Mouse (Mus musculus): Measurements from ENCODE around the gene Ndrg3.
"Not testable (repeated sequence)": the region's sequence is repeated elsewhere in the genome, so short reads cannot be mapped to it uniquely, and the experiment has no call there.

Gene Ndrg3

DNA sequence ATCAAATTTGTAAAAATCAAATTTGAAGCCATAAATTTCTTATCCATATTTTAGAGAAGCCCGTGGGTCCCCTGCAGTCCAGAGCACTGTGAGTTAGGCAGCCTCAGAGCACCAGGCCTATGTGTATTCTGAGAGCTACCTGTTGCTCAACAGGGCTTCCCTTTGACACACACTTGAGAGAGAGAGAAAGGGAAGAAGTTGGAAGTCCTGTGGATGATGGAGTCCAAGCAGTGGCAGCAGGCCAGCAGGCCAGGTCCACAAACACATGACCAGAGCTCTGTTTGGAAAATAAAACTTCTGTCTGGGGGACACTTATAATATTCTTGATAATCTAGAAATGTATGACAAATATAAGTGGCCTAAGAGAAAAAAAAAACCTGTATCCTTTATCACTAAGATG lies 58.4 kb downstream of the Ndrg3 start:
- DNase-seq: no peak

DNA sequence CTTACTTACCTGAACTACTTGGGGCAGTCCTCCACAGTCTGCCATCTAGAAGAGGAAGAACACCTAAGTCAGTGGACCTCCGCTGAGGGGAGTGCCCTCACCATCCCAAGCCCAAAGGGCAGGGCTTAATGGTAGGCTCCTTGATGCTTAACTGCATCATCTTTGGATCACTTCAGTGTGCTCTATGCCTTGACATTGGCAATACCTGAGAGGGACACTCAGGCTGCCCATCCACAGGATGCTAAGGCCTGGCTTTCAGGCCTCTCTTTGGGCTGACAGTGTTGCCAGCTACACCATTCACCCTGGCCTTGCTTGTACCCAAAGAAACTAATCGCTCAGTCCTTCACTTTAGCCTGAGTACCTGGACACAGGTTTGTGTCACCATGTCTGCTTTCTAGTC lies 60.4 kb downstream of the Ndrg3 start:
- no peak for DNase-seq

DNA sequence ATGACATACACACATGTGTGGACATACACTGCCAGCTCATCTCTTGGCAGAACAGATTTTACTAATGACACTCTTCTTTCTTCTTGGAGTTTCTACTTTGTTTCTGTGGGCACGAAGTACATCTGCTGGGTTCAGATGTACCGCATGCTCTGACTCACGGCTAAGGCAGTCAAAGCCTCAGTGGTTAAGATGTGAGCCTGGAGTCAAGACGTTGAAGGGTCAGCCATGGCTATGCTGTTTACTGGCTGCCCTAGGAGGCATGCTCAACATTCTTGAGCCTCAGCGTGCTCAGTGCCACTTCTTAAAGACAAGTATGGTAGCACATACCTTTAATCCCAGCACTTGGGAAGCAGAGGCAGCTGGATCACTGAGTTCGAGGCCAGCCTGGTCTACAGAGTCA lies 61.3 kb downstream of the Ndrg3 start:
- no peak for DNase-seq

DNA sequence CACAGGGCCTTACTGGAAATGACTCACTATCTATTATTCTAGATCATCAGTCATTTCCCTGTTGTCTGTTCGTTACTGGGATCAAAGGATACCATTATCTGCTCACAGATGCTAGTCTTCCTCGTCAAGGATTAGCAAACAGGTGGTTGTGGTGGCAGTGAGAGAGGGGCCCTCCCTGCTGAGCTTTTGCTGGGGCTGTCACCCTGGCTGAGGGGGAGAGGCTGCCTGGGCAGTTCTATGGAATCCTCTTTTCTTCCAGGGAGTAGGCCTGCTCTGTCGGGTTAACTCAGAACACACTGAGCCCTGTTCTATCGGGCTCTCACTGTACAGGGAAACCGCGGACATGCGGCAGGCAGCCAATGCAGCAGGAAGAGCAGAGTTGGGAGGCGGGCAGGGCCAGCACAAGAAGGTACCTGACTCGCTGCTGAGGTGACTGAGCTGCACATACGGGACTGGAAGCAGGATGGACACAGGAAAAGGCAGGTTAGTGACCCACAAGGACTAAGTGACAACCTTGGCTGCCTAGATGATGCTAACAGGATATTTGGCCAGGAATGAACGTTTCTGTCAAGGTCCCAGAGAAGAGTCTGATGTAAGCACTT lies 62.2 kb downstream of the Ndrg3 start:
- no peak for DNase-seq

DNA sequence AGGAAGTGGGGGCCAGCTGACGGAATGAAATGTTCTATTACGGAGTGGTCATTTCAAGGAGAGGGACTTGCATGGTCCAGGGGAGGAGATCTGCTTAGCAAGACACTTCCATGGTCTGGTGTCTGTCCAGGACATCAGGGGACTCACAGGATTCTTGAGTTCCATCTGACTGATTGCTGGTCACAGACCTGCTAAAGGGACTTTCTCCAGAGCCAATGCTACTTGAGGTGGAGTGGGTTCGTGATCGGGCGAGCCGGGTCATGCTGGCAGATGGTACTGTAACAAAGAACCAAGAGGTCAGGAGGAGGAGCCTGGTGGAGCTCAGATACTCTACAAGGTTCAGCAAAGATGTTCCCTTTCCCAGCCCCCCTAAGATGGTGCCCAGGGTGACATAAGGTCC lies 63.2 kb downstream of the Ndrg3 start:
- no peak for DNase-seq

DNA sequence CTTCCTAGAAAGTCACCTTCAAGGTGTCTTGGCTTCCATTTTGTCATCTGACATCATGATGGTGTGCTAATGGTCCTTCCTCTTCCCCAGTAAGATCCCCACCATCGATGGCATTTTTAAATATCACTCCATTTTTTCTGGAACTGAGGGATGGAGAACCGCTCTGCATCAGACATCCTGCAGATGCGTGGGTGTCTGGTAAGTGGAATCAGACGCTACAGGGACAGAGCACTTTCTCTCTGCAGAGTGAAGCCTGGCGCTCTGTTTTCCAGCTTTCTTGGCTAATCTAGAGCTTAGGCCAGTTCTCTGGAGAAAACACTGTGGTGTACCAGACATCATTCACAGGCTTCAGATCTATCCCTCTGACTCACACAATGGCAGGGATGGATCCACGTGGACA lies 64.2 kb downstream of the Ndrg3 start:
- no peak for DNase-seq

DNA sequence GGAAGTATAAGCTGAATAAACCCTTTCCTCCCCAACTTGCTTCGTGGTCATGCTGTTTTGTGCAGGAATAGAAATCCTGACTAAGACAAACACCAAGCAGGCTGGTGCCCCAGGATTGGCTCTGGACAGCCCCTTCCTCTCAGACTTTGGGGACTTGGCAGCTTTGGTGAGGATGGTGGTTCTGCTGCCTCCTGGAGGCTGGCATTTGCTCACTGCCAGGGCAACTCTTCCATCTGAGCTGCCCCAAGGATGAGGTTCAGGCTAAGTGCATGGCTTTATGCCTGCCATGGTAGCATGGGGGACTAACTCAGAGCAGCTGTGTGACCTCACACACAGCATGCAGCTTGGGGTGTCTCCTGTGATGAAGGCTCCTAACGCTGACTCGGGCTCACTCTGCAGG lies 66.2 kb downstream of the Ndrg3 start:
- not testable (repeated sequence) for DNase-seq

DNA sequence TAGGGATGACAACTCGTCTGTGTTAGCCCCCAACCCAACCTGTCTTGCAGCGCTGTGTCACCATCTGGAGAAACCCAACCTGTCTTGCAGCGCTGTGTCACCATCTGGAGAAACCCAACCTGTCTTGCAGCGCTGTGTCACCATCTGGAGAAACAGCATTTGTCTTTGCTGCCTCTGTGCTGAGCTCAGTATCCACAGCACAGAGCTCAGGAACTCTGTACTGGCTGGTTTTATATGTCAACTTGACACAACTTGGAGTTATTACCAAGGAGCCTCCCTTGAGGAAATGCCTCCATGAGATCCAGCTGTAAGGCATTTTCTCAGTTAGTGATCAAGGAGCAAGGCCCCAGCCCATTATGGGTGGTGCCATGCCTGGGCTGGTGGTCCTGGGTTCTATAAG lies 66.8 kb downstream of the Ndrg3 start:
- not testable (repeated sequence) for DNase-seq

DNA sequence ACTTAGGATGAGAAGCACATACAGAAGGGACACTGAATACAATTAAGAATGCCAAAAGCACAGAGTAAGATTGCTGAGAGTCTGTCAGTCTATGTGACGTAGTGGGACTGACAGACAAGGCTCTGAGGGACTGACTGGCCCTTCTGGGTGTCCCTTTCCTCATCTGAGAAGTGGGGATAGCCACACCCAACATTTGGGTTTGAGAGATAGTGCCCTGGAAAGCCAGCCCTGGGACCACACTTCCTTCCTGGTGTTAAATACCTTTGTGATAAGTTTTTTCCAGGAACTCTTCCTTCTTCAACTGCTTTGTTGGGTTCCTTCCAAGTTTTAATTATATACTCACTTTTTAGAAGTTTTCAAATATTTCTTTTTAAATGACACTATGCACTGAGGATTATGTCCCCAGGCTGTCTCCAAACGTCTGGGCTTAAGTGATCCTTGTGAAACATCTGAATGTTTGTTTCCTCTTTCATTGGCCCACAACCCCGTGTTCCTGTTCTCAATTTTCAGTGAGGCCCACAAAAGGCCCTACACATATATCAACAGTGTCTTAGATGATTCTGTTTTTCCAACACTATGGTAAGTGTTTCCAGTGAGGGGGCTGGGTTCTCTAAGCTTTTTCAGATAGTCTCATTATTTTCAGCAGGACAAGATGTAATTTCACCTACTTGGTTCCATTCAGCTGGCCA lies 67.5 kb downstream of the Ndrg3 start:
- DNase-seq: no peak

DNA sequence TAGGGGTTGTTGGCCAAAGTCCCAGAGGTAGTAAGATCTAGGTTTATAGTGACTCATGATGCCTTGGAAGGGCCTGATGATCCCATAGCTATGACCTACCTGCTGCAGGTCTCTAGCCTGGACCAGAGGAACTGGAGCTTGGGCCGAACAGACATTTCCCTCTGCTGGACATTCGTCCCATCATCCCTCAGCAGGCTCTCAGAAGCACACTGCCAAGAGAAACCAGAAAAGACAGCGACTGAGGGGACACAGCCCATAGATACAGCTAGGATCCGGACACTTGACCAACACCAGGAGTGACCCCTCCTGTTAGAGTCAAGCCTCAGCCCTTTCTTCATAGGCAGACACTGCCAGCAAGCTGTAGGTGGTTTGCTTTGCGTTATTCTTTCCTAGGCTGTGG lies 68.8 kb downstream of the Ndrg3 start:
- DNase-seq: no peak

DNA sequence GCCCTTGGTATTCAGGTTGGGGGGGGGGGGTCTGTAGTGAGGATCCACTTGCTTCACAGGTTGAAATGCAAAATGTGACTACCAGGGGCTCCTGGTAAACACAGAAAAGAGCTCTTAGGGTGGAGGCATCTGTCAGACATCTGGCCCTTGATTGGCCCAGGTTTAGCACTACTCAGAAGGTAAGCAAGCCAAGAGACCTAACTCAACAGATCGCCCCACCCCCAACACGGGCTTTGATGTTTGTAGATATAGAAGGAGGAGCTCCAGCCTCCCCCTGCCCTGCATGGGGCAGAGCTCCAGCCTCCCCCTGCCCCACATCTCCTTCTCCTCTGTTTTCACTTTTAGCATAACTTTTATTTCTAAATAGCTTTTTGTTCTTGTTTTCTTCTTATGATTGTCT lies 72.1 kb downstream of the Ndrg3 start:
- DNase-seq: no peak

DNA sequence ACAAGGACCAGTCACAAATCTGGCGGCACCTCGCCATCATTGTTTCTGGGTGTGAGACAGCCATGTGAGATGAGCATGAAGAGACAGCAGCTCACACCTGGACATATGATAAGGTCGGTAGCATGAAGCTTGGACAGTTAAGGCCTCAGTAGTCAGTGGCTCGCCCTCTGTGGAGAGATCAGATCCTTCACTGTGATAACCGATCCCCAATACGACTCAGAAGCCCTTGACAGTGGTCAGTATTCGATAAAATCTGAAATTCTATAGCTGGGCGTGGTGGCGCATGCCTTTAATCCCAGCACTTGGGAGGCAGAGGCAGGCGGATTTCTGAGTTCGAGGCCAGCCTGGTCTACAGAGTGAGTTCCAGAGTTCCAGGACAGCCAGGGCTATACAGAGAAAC lies 72.7 kb downstream of the Ndrg3 start:
- not testable (repeated sequence) for DNase-seq

DNA sequence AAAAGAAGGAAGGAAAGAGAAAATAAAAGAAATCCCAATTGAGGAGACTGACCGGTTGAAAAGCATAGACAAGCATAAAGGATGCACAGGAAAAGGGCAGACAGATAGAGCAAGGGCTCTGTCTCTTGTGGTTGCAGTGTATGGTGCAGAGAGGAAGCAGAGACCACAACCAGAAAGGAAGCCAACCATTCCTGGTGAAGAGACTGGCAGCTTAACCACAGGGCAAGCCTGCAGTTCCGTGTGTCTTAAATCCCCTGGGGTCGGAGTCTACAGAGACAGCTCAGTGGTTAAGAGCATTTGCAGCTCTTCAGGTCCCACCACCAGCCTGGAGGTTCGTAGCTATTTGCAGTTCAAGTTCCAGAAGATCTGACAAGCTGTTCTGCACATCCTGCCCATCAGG lies 73.3 kb downstream of the Ndrg3 start:
- peak; percentile 4 to 16 for DNase-seq

DNA sequence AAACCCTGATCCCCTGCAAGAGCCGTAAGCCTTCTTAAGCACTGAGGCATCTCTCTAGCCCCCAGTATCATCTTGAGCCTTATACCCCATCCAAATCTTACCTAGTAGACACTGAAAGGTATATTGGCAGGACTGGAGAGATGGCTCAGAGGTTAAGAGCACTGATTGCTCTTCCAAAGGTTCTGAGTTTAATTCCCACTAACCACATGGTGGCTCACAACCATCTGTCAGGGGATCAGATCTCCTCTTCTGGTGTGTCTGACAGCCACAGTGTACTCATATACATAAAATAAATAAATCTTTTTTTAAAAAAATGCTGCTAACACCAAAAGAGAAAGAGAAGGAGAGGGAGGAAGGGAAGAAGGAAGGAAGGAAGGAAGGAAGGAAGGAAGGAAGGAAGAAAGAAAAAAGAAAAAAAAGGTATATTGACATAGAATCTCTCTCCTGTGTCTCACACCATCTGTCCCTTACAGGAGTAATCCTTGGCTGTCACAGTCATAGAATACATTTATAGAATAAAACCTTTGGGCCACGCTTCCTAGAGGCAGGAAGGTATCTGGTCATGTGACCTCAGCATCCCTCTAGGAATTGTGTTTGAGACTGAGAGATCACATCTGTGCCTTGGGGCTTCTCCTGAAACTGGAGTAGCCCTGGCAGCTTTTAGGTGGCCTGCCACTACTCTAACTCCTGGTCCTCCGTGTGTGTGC lies 75.3 kb downstream of the Ndrg3 start:
- DNase-seq: no peak

DNA sequence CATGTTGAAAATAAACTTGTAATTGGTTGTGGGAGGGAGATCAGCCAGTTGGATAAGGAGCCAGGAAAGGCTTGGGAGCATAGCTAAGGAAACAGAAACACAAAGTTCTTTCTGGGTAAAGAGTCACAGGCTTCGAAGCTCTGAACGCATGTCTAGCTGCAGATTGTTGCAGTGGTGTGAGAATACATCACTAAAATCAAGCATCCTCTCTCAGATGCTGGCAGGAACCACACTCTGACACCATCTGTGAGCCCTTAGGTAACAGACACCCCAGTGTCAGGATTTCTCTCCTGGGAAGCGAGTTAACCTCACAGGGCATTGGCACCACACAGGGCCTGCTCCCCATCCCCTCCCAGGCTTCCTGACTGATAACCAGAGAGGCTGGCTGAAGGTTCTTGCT lies 76.3 kb downstream of the Ndrg3 start:
- no peak for DNase-seq

DNA sequence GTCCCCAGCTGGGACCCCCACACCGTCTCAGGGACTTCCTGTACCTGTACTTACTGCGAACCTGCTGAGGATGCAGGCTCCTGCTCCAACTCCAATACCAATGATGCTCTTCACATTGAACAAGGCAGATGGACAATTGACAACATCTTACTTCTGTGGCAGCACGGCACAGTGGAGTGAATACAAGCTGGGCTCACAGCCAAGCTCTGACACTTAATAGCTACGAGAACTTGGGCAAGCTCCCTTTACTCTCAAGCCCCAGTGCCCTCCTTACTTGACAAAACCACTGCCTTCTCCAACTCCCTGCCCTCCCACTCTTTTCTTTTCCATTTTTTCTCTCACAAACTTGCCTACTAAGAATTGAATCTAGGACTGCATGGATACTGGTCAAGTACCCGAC lies 78.7 kb downstream of the Ndrg3 start:
- DNase-seq: no peak

DNA sequence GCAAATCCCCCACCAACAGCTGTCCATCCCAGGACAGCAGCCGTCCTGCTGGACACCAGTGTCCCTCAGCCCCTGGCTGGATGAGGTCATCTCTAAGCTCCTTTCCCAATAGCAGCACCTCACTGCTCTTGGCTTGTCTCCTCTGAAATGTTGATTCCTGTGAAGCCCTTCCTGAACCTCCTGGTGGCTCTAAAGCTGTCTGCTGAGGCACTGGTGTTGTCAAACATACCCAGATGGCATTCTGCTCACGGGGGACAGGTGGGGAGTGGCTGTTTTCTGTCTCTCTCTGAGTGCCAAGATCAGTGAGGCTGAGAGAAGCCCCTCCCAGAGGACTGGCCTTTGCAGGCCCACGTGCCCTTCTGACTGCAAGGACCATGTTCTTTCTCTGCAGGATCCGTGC lies 85.9 kb downstream of the Ndrg3 start:
- DNase-seq: not testable (repeated sequence)

DNA sequence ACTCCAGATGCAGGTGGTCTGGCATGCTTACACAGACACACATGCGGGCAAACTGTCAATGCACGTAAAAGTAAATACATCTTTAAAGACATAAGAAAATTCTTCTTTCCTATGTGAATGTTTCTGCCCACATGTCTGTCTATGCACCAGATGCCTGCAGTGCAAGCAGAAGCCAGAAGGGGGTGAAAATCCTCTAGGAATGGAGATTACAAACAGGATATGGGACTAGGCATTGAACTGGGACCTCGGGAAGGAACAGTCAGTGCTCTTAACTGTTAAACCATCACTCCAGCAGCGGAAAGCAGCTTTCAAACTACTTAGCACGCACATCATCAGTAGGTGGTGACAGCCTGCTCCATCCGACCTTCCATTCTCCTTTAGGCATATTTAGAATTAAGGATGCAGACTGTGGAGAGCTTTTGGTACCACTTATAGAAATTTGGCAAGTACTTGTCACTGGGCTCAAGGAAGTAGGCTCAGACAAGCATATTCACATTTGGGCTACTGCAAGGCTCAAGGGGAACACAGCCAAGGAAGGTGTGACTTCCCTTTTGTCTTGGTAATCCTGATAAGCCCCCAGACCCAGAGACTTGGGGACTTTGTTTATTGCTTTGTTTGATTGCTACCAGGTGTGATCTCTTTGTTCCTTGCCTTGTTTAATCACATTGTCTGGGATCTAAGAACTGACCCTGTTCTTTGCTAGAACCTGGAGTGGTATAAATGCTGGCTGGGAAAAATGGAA lies 86.7 kb downstream of the Ndrg3 start:
- DNase-seq: no peak

DNA sequence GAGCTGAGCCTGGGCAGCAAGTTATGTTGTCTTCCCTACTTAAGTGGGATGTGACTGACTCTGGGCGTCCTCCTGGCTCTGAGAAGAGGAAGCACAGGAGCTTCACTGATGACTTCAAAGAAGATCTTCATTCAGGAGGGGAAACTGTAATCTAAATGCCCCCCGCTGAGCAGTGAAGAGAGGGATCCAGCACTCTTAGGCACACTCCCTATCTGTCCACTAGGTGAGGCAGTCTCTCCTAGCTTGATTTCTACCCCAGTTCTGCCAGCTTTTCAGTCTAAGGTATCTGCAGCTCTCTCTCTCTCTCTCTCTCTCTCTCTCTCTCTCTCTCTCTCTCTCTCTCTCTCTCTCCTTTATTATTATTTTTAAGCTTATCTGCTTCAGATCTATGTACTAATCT lies 88.5 kb downstream of the Ndrg3 start:
- no peak for DNase-seq

DNA sequence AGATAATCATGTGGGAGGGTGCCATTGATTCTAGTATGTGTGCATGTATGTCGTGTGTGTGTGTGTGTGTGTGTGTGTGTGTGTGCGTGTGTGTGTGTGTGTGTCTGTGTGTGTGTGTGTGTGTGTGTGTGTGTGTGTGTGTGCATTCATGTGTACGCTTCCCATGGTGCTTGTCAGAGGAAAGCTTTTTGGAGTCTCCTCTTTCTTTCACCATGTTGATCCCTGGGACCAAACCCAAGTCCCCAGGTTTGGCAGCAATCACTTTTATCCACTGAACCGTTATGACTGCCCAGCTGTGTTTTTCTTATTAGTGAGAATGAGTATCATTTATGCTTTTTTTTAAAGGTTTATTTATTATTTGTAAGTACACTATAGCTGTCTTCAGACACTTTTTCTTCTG lies 89.4 kb downstream of the Ndrg3 start:
- DNase-seq: not testable (repeated sequence)

DNA sequence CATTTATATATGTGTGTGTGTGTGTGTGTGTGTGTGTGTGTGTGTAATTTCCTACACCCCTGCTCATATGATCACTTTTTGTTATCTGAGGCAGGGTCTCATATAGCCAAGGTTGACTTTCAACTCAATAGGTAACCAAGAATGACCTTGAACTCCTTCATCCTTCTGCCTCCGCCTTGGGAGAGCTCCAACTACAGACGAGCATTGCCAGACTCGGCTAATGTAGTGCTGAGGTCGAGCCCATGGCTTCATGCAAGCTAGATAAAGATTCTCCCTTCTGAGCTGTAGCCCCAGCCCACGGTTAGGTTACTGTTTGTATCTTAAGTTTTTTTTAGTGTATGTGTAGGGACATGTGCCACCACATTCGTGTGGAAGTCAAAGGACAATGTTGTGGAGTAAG lies 90.0 kb downstream of the Ndrg3 start:
- DNase-seq: no peak

DNA sequence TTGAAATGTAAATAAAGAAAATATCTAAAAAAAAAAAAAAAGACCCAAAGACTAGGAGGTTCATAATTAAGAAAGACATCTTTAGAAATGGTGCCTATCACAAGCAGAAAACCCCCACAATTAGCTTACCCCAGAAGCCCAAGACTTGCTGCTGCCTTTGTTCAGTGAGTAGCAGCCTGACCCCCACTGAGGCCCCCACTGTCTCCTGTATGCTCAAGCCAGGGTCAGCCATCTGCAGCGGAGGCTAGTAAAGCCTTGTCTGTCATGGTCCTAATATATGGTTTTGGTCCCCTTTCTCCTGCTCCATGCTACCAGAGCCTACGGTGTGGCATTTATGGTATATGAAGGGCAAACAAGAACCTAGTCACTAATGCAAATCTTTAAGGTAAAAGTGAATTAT lies 90.5 kb downstream of the Ndrg3 start:
- DNase-seq: no peak

DNA sequence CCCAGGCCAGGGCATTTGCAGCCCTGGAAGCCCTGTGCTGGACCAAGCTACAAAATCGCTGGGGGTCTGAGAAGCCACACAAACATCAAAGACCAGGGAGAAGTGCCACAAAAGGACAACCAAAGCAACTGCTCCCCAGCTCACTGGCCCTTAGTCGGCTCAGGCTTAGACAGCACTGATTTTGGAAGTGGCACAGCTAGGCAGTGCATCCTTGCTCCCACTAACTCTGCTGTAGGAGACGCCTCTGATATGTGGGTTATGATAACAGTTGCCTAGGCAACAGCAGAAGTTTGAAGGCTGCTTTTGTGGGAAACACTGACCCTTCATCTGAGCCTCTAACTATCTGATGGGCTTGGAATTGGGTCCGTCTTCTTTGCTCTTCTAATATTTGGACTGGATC lies 92.7 kb downstream of the Ndrg3 start:
- DNase-seq: no peak

DNA sequence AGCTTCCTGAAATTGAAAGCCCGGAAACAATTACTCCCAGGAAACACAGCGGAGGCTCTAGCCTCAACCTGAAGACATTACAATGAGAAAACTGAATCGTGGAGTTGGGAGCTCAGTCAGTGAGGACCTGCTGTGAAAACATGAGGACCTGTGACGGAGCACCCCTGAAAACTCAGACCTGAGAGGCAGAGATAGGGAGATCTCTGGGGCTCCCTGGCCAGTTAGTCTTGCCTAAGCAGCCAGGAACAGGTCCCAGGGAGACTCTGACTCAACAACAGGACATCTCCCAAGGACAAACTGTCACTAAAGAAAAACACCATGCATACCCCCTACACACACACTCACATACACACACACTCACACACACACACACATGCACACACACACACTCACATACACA lies 93.5 kb downstream of the Ndrg3 start:
- no peak for DNase-seq
